Mouse (Mus musculus): ENCODE data around the gene Zfp768.
A peak's percentile ranks its signal among the peaks of the same experiment; 100 is the strongest.
"Not testable (repeated sequence)": the region's sequence is repeated elsewhere in the genome, so short reads cannot be mapped to it uniquely, and the experiment has no call there.

The Zfp768 gene

GRCm38 (mm10) chr7:127345512-127346325 lies at the start of gene Zfp768:
TSS of gene Zfp768 (minus strand) at chr7:127345589.
- peak; percentile 85 to 91 for DNase-seq (ENCODE audit: low spot score in 2 of 2)

- no peak for DNase-seq (ENCODE audit: low spot score in 2 of 2)
Measured at GRCm38 (mm10) chr7:127393944-127394333, 48.5 kb upstream of the Zfp768 start.

DNA sequence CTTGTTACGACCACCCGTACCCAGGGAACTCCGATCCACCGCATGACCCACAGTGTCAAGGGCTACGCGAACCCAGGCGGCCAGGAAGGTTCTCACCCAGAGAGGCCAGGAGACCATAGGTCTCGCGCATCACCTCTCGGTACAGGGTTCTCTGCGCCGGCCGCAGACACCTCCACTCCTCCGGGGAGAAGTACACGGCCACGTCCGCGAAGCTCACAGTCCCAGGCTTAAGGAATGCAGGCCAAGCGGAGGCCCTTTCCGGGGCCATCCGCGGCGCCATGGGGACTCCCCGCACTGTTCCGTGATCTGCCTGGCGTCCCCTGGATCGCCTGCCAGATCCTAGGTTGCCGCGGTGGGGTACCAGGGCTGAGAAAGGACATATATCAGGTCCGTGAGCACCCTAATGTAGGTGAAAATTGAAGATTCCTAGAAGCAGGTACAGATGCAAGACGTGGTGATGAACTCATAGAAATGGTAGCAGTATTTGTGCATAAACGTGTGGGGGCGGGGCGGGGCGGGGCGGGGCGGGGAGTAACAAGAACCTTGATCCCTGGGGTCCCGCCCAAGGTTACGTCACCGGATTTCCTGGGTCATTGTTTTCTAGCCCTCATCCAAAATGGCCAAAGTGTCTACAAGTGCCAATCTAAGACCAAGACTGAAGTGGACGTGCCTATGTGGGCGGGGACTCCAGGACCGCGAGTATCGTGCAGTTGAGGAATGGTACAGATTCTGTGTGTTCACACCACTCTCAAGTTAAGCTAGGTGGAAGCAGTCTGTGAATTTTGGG lies 48.0 kb upstream of the Zfp768 start, which contains the start of gene E430018J23Rik:
E430018J23Rik (minus strand) TSS at position 473 of the 787 bp plus-strand sequence.
- peak; percentile 89 to 92 for DNase-seq (ENCODE audit: low spot score in 2 of 2)

- DNase-seq (ENCODE audit: low spot score in 2 of 2): no peak
Measured at GRCm38 (mm10) chr7:127392251-127392824, 46.9 kb upstream of the Zfp768 start.

DNA sequence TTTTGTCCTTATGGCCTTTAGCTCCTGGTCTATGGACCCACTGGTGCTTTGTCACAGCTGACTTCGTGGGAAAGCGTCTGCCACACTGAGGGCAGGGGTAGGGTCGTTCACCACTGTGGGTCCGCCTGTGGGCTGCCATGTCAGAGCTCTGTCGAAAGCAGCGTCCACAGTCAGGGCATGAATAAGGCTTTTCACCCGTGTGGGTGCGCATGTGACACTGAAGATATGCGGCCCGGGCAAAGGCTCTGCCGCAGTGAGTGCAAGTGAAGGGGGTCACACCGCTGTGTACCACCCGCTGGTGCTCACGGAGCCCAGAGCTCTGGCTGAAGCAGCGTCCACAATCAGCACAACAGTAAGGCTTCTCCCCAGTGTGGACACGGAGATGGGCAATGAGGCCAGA lies 46.1 kb upstream of the Zfp768 start:
- no peak for DNase-seq (ENCODE audit: low spot score in 2 of 2)

- DNase-seq (ENCODE audit: low spot score in 2 of 2): no peak
Measured at GRCm38 (mm10) chr7:127390306-127390705, 44.9 kb upstream of the Zfp768 start.

DNA sequence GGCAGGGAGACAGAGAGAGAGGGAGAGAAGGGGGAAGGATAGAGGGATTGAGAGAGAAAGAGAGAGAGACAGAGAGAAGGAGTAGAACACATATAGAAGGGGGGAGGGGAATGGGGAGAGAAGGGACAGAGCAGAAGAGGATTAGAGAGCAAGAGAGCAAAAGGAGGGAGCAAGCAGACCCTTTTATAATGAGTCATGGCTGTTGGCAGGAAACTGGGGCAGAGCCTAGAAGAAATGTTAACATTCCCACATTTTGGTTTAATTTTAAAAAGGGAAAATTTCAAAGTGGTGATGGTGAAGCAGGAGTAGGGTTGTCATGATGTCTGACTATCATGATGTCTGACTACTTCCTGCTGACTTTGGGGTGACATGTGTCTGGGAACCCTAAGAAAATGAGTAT lies 42.8 kb upstream of the Zfp768 start:
- DNase-seq (ENCODE audit: low spot score in 2 of 2): not testable (repeated sequence)

DNA sequence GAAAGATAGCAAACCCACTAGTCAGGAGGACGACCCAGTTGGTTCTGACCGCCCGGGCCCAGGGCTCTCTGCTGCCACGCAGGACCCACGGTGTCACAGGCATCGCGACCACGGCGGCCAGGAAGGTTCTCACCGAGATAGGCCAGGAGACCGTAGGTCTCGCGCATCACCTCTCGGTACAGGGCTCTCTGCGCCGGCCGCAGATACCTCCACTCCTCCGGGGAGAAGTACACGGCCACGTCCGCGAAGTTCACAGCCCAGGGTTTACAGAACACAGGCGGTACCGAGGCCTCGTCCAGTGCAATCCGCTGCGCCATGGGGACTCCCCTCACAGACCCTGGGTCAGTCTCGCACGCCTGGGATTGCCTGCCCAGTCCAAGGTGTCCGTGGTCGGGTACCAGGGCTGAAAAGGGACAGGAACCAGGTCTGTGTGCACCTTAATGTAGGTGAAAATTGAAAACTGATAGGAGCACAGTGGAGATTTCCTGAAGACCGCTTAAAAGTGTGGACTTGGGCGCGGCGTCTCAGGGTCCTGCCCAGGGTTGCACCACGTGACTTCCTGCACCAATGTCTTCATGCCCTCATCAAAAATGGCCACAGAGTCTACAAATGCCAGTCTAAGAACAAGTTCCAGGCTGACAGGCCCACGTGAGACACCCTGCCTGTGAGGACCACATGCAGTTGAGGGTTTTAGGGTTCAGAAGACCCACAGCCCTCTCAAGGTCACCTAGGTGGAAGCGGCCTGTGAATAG lies 41.4 kb upstream of the Zfp768 start, which contains the start of gene 9130019O22Rik:
9130019O22Rik (minus strand) TSS at position 526 of the 752 bp plus-strand sequence.
- DNase-seq (ENCODE audit: low spot score in 2 of 2): peak; percentile 77 to 92

DNA sequence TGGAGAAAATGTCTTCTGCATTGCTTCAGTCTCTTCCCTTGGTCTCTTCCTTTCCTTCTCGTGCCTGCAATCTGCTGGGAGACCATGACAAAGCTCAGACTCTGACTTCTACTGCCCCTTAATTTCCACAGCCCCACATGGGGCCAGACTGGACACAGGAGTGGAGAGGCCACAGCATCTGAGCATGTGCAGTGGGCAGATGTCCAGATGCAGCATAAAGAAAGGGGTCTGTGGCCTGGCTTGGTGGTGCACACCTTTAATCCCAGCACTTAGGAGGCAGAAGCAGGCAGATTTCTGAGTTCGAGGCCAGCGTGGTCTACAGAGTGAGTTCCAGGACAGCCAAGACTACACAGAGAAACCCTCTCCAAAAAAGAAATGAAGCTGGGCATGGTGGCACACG lies 40.2 kb upstream of the Zfp768 start:
- not testable (repeated sequence) for DNase-seq (ENCODE audit: low spot score in 2 of 2)

GRCm38 (mm10) chr7:127378310-127378921 lies 33.0 kb upstream of the Zfp768 start:
- DNase-seq (ENCODE audit: low spot score in 2 of 2): no peak

DNA sequence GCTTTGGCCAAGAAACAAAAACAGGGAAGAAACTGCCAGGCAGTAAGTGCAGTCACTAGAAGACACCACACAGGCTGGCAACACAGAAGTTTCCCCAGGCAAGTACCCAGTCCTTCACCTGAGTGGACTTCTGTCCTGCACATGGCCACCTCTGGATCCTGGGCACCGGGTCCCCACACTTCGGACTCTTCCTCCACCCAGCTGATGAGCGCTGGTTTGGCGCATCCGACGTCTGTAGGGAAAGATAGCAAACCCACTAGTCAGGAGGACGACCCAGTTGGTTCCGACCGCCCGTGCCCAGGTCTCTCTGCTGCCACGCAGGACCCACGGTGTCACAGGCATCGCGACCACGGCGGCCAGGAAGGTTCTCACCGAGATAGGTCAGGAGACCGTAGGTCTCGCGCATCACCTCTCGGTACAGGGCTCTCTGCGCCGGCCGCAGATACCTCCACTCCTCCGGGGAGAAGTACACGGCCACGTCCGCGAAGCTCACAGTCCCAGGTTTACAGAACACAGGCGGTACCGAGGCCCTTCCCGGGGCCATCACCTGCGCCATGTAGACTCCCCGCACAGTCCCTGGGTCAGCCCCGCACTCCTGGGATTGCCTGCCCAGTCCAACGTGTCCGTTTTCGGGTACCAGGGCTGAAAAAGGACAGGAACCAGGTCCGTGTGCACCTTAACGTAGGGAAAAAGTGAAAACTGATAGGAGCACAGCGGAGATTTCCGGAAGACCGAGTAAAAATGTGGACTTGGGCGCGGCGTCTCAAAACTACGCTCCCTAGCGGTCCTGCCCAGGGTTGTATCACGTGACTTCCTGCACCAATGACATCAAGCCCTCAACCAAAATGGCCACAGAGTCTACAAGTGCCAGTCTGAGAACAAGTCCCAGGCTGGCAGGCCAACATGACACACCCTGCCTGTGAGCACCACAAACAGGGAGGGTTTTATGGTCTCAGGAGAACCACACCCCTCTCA lies 30.2 kb upstream of the Zfp768 start, which contains the start of gene Zfp747:
Zfp747 (minus strand) TSS at position 780 of the 975 bp plus-strand sequence.
- peak; percentile 87 to 92 for DNase-seq (ENCODE audit: low spot score in 2 of 2)

DNA sequence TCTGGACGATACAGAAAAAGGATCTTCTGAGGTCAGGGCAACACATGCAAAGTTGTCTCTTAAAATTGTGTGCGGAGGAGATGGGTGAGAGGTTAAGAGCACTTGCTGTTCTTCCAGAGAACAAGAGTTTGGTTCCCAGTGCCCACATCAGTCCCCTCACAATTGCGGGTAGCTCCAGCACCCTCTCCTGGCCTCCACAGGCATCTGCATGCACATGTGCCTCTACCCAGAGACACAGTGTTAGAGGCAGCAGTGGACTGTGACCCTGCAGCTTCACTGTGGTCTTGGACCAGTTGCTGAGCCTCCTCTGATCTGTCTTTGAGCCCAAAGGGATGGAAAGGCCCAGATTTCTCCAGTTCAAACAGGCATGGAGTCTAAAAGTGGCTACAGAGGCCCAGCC lies 26.5 kb upstream of the Zfp768 start:
- DNase-seq (ENCODE audit: low spot score in 2 of 2): not testable (repeated sequence)

- no peak for DNase-seq (ENCODE audit: low spot score in 2 of 2)
Measured at GRCm38 (mm10) chr7:127371213-127371612, 25.8 kb upstream of the Zfp768 start.

DNA sequence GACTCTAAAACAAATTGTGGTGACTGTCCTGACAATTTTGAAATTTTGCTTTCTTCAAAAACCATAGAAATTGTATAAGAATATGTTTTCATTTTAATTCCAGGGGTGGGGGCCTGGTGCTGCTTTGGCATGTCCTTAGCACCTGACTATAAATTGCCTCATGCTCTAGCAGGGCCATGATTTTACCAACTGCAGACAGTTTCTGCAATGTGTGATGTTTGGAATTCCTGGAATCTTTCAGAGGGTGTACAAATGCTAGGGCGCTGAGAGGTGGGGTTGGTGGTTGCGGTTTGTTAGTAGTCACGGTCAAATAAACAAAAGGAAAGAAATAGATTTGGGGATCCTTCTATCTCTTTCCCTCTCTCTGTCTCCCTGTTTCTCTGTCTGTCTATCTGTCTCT lies 20.9 kb upstream of the Zfp768 start:
- no peak for DNase-seq (ENCODE audit: low spot score in 2 of 2)

GRCm38 (mm10) chr7:127364166-127364565 lies 18.8 kb upstream of the Zfp768 start:
- DNase-seq (ENCODE audit: low spot score in 2 of 2): no peak

DNA sequence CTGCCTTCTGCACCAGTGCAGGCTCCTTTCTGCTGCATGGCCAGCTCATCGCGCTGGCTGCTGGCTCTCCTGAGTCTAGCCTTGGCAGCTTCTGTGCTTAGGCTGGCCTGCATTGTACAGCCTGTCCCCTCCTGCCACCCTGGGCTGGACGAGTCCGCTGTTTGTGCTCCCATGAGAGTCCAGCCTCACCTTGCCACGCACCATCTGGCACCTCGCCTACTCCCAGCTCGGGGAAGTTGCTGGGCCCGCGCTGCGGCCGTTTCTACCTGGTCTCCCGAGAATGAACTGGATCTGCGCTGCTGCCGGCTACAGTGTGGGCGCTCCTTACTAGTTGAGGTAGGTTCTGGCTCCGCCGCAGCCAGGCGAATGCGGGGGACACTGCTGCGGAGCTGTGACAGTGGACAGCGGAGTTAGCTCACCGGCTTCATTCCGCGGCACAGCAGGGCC lies 18.1 kb upstream of the Zfp768 start:
- DNase-seq (ENCODE audit: low spot score in 2 of 2): no peak

- DNase-seq (ENCODE audit: low spot score in 2 of 2): peak in 1 of 2 experiments; percentile 43
Measured at GRCm38 (mm10) chr7:127362418-127362817, 17.0 kb upstream of the Zfp768 start.

DNA sequence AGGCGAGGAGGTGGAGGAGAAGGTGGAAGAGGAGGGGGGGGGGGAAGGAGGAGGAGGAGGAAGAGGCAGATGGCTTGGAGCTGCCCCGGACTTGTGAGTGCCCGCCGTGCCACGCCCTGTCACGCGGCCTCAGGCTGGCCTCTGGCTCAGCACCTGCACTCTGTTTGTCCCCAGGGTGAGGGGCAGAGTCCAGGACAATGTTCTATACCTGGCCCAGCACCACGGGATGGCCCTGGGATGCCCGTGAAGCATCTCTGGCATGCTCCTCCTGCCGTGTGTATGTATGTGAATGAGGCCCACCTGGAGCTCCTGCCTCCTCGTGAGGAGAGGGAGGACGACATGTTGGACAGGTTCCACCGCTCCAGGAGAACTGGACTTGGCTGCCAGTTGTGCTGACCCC lies 16.1 kb upstream of the Zfp768 start:
- DNase-seq (ENCODE audit: low spot score in 2 of 2): no peak

DNA sequence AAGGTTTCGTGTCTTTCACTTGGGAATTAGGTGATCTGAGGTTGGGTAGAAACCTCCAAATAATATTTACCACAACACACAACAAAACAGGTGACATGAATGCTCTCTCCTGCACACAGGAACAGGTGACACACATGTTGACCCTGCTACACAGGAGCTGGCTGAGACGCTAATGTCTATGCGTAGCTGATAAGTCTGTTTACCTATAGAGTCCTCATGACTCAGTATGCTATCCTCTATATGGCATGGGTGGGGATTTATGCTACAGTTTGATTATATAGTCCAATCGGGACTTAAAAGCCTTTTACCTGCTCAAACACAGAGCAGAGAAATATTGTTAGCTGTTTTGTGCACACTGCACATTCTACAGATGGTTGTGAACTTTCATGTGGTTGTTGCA lies 14.9 kb upstream of the Zfp768 start:
- DNase-seq (ENCODE audit: low spot score in 2 of 2): no peak

DNA sequence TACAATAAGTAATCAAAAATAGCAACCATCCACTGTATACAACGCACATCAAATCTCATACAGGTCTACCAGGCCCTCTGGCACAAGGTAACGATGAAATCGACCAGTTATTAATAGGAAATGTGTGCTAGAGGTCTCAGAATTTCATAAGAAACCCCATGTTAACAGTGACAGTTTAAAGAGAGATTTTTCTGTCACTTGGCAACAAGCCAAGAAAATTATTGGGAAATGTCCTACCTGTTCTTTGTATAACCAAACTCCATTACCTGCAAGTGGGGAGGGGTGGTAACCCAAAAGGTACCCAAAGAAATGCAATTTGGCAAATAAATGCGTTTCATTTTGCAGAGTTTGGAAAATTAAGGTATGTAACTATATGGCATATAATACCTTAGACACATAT lies 13.1 kb upstream of the Zfp768 start:
- no peak for DNase-seq (ENCODE audit: low spot score in 2 of 2)

Measured in thymus, postnatal 10 days (tissue).